Mouse (Mus musculus) heart, embryonic 14.5 days (tissue): ENCODE results near the gene Pheta2. TPM values are rescaled to one million over a fixed set of nuclear protein-coding genes. Genes with fewer than 3 reads are reported as not detected.
A peak's percentile ranks its signal among the peaks of the same experiment; 100 is the strongest.

Experiments used
- ATAC-seq: fragments of 200-750 bp; cut with Nextera tagmentation; 2 replicates; pipeline ENCODE4 v1.8.0; 2017; ENCODE audit warnings: low read depth, moderate TSS enrichment; ENCODE audit not compliant: insufficient number of reproducible peaks, insufficient read depth, low FRiP score
- H3K27ac ChIP-seq, 2 experiments: fragments of 200-500 bp in 1 of 2; fragments of 300-500 bp in 1 of 2; sonication (generic) in 1 of 2; replicated peaks in 1 of 2; 2 replicates each; pipeline ENCODE4 v1.5.1; 2012 to 2014; ENCODE audit warnings: low read depth in 2 of 2, low read length in 2 of 2, control low read depth in 1 of 2, mild to moderate bottlenecking in 1 of 2, mixed read lengths in 1 of 2; ENCODE audit not compliant: control insufficient read depth in 1 of 2, insufficient read depth in 1 of 2
- H3K27me3 ChIP-seq: fragments of 300-500 bp; sonication (generic); 2 replicates; pipeline ENCODE4 v1.6.1; 2014; ENCODE audit warnings: mild to moderate bottlenecking, low read length, control low read depth; ENCODE audit not compliant: control insufficient read depth, insufficient read depth
- H3K36me3 ChIP-seq: fragments of 300-500 bp; sonication (generic); 2 replicates; pipeline ENCODE4 v1.6.1; 2014; ENCODE audit warnings: mild to moderate bottlenecking, control low read depth, low read length, mixed read lengths; ENCODE audit not compliant: control insufficient read depth, insufficient read depth
- H3K4me1 ChIP-seq, 2 experiments: fragments of 200-500 bp in 1 of 2; fragments of 300-500 bp in 1 of 2; sonication (generic) in 1 of 2; 2 replicates each; pipeline ENCODE4 v1.6.1; 2012 to 2014; ENCODE audit warnings: low read length in 2 of 2, control low read depth in 1 of 2, mixed read lengths in 1 of 2; ENCODE audit not compliant: control insufficient read depth in 2 of 2, insufficient read depth in 2 of 2
- H3K4me2 ChIP-seq: fragments of 300-500 bp; sonication (generic); 2 replicates; pipeline ENCODE4 v1.6.1; 2014; ENCODE audit warnings: mild to moderate bottlenecking, low read length
- H3K4me3 ChIP-seq, 2 experiments: fragments of 200-500 bp in 1 of 2; fragments of 300-500 bp in 1 of 2; sonication (generic) in 1 of 2; 2 replicates each; pipeline ENCODE4 v1.5.1; 2012 to 2014; ENCODE audit warnings: low read length in 2 of 2, mild to moderate bottlenecking in 2 of 2, control low read depth in 1 of 2, low read depth in 1 of 2, moderate library complexity in 1 of 2; ENCODE audit not compliant: control insufficient read depth in 1 of 2, insufficient read depth in 1 of 2
- H3K9ac ChIP-seq: fragments of 300-500 bp; sonication (generic); 2 replicates; pipeline ENCODE4 v1.6.1; 2014; ENCODE audit warnings: mild to moderate bottlenecking, low read length
- H3K9me3 ChIP-seq: fragments of 300-500 bp; sonication (generic); 2 replicates; pipeline ENCODE4 v1.6.1; 2016; ENCODE audit warnings: low read length, control low read depth; ENCODE audit not compliant: control insufficient read depth
- WGBS: fragments of 180-500 bp; shearing (Covaris S2); extraction: QIAGEN DNeasy Blood & Tissue Kit; methylation state at CpG from one replicate; pipeline ENCODE4 v1.1.7; 2014; 5-methylcytosine and 5-hydroxymethylcytosine counted together
- polyA plus RNA-seq: library from polyadenylated mRNA; unstranded; fragments of >200 nt; fragmentation: Nextera tagmentation; extraction: Ambion mirVana; gene quantifications from 2 replicates; pipeline ENCODE4 v1.2.1, GENCODE M21; 2014

Pheta2 gene
- polyA plus RNA-seq, 1 experiment from 2014 or later, result 7.3 TPM

GRCm38 (mm10) chr15:82372446-82372845 lies 33.7 kb downstream of the Pheta2 start:
- H3K9me3 ChIP-seq, result peaks cover 4% of the 10 kb centered on the region; the same call in 1 of the 2 replicates
- H3K4me1 ChIP-seq, result peaks cover 2 to 17% of the 10 kb centered on the region in 2 experiments; a peak in 3 of 4 replicates
- no peak overlapping the region for H3K4me2 ChIP-seq
- H3K27me3 ChIP-seq, result no peaks in the 10 kb centered on the region
- 92% methylated on average over 6 of the region's 6 CpGs for WGBS
- ATAC-seq, result no peak
- H3K36me3 ChIP-seq, result peaks cover 11% of the 10 kb centered on the region; the same call in 1 of the 2 replicates
- no peak overlapping the region for H3K9ac ChIP-seq
- no peak overlapping the region for H3K27ac ChIP-seq
- H3K4me3 ChIP-seq, result no peak overlapping the region

GRCm38 (mm10) chr15:82372991-82373390 lies 34.2 kb downstream of the Pheta2 start:
- Histone ChIP-seq H3K9ac (no peak overlapping the region), H3K27me3 (no peaks in the 10 kb centered on the region), H3K4me1 (peaks cover 2 to 21% of the 10 kb centered on the region in 2 experiments; a peak in 3 of 4 replicates), H3K4me2 (no peak overlapping the region), H3K4me3 (no peak overlapping the region), H3K9me3 (peaks cover 4% of the 10 kb centered on the region; the same call in 1 of the 2 replicates), H3K27ac (no peak overlapping the region), H3K36me3 (peaks cover 11% of the 10 kb centered on the region; the same call in 1 of the 2 replicates)
- no peak for ATAC-seq
- 84% methylated on average over 5 of the region's 5 CpGs for WGBS

GRCm38 (mm10) chr15:82374437-82374836 lies 35.7 kb downstream of the Pheta2 start:
- no peaks in the 10 kb centered on the region for H3K9me3 ChIP-seq
- no peak overlapping the region for H3K27ac ChIP-seq
- H3K4me1 ChIP-seq, result peaks cover 4 to 20% of the 10 kb centered on the region in 2 experiments
- no peak for ATAC-seq
- no peak overlapping the region for H3K4me3 ChIP-seq
- 84% methylated on average over 5 of the region's 5 CpGs for WGBS
- H3K4me2 ChIP-seq, result no peak overlapping the region
- no peak overlapping the region for H3K9ac ChIP-seq
- peaks cover 11% of the 10 kb centered on the region; the same call in 1 of the 2 replicates for H3K36me3 ChIP-seq
- no peaks in the 10 kb centered on the region for H3K27me3 ChIP-seq

- Histone ChIP-seq H3K4me1 (peaks cover 5 to 20% of the 10 kb centered on the region in 2 experiments), H3K36me3 (peaks cover 11% of the 10 kb centered on the region; the same call in 1 of the 2 replicates), H3K4me2 (no peak overlapping the region), H3K9me3 (no peaks in the 10 kb centered on the region), H3K27ac (peak overlapping the region in 1 of 2 experiments; percentile 66; a peak in 1 of 4 replicates), H3K4me3 (no peak overlapping the region), H3K9ac (no peak overlapping the region), H3K27me3 (no peaks in the 10 kb centered on the region)
- no peak for ATAC-seq
- WGBS, result 88% methylated on average over 9 of the region's 9 CpGs
These were observed 37.1 kb downstream of the Pheta2 start for GRCm38 (mm10) chr15:82375855-82376254.

GRCm38 (mm10) chr15:82376393-82377138 lies 37.8 kb downstream of the Pheta2 start:
- ATAC-seq, result no peak
- WGBS, result 66% methylated on average over 17 of the region's 17 CpGs
- H3K4me1 ChIP-seq, result peaks cover 6 to 20% of the 10 kb centered on the region in 2 experiments

GRCm38 (mm10) chr15:82377701-82378100 lies 39.0 kb downstream of the Pheta2 start:
- peaks cover 11% of the 10 kb centered on the region; the same call in 1 of the 2 replicates for H3K36me3 ChIP-seq
- H3K4me2 ChIP-seq, result peak overlapping the region; percentile 21; the same call in 1 of the 2 replicates
- ATAC-seq, result no peak

More at GRCm38 (mm10) chr15:82376393-82377138, 37.8 kb downstream of the Pheta2 start:
- peak overlapping the region; percentile 37 to 66; a peak in 3 of 4 replicates for H3K27ac ChIP-seq
- H3K27me3 ChIP-seq, result no peaks in the 10 kb centered on the region
- no peak overlapping the region for H3K4me2 ChIP-seq
- no peak overlapping the region for H3K4me3 ChIP-seq
- H3K9ac ChIP-seq, result 0 out of 2 replicates have a peak overlapping the region, but pooled peaks have one; percentile 8
- H3K9me3 ChIP-seq, result no peaks in the 10 kb centered on the region
- H3K36me3 ChIP-seq, result peaks cover 11% of the 10 kb centered on the region; the same call in 1 of the 2 replicates

GRCm38 (mm10) chr15:82378261-82379180 lies 39.8 kb downstream of the Pheta2 start:
- no peak overlapping the region for H3K4me3 ChIP-seq
- peak overlapping the region; percentile 80 for H3K4me2 ChIP-seq
- H3K9me3 ChIP-seq, result no peaks in the 10 kb centered on the region
- peaks cover 6 to 20% of the 10 kb centered on the region in 2 experiments for H3K4me1 ChIP-seq
- H3K27me3 ChIP-seq, result no peaks in the 10 kb centered on the region
- H3K36me3 ChIP-seq, result 0 out of 2 replicates have a peak, but pooled peaks cover 9% of the 10 kb centered on the region
- WGBS, result 46% methylated on average over 15 of the region's 15 CpGs
- peak overlapping the region; percentile 23; the same call in 1 of the 2 replicates for H3K9ac ChIP-seq
- ATAC-seq, result no peak
- H3K27ac ChIP-seq, result peak overlapping the region; percentile 58 to 79

More at GRCm38 (mm10) chr15:82377701-82378100, 39.0 kb downstream of the Pheta2 start:
- Histone ChIP-seq H3K9me3 (no peaks in the 10 kb centered on the region), H3K4me3 (no peak overlapping the region), H3K9ac (0 out of 2 replicates have a peak overlapping the region, but pooled peaks have one; percentile 21), H3K27me3 (no peaks in the 10 kb centered on the region), H3K4me1 (peaks cover 6 to 20% of the 10 kb centered on the region in 2 experiments), H3K27ac (0 out of 4 replicates have a peak overlapping the region, but pooled peaks of 1 of the 2 experiments have one; percentile 8)
- WGBS, result 66% methylated on average over 5 of the region's 5 CpGs
